Mouse (Mus musculus) hindbrain, embryonic 14.5 days (tissue): Measurements from ENCODE around the gene Pld2. TPM values are rescaled to one million over a fixed set of nuclear protein-coding genes. Genes with fewer than 3 reads are reported as not detected.

Experiments
- polyA plus RNA-seq: library from polyadenylated mRNA; unstranded; fragments of >200 nt; fragmentation: Nextera tagmentation; extraction: Ambion mirVana; gene quantifications from 2 replicates; pipeline ENCODE4 v1.2.1, GENCODE M21; 2014

The Pld2 gene
- polyA plus RNA-seq, 1 experiment from 2014 or later: 14.2 TPM

Other genes starting within 250 kb of the Pld2 start
- gene Alox12e, start 217.4 kb upstream of the Pld2 start, polyA plus RNA-seq: not detected in 2 replicates
- gene Alox15, start 188.0 kb upstream of the Pld2 start, polyA plus RNA-seq: 0.11 TPM in 1 of 2 replicates, not detected in the other
- 29.9 and 33.0 TPM in 2 replicates for gene Pelp1, start 130.0 kb upstream of the Pld2 start, polyA plus RNA-seq
- 55.9 and 61.2 TPM in 2 replicates for gene Arrb2, start 107.4 kb upstream of the Pld2 start, polyA plus RNA-seq
- gene Med11, start 88.1 kb upstream of the Pld2 start, polyA plus RNA-seq: 41.8 and 45.8 TPM in 2 replicates
- 0.50 and 0.95 TPM in 2 replicates for gene Zmynd15, start 80.6 kb upstream of the Pld2 start, polyA plus RNA-seq
- 7.8 and 10.2 TPM in 2 replicates for gene Cxcl16, start 80.1 kb upstream of the Pld2 start, polyA plus RNA-seq
- gene Tm4sf5, start 34.8 kb upstream of the Pld2 start, polyA plus RNA-seq: 2.9 and 3.0 TPM in 2 replicates
- not detected in 2 replicates for gene Vmo1, start 25.4 kb upstream of the Pld2 start, polyA plus RNA-seq
- gene Gltpd2, start 20.9 kb upstream of the Pld2 start, polyA plus RNA-seq: 0.27 and 0.28 TPM in 2 replicates
- gene Psmb6, start 14.7 kb upstream of the Pld2 start, polyA plus RNA-seq: 747 and 789 TPM in 2 replicates
- gene Gm40193, start 7.1 kb upstream of the Pld2 start, polyA plus RNA-seq: not detected in 2 replicates
- gene Mink1, start 22.8 kb downstream of the Pld2 start, polyA plus RNA-seq: 19.5 and 21.5 TPM in 2 replicates
- gene 4930544D05Rik, start 75.8 kb downstream of the Pld2 start, polyA plus RNA-seq: not detected in 2 replicates
- gene Chrne, start 79.2 kb downstream of the Pld2 start, polyA plus RNA-seq: not detected in 2 replicates
- 0.29 and 0.43 TPM in 2 replicates for gene Gp1ba, start 99.1 kb downstream of the Pld2 start, polyA plus RNA-seq
- gene Rnf167, start 107.2 kb downstream of the Pld2 start, polyA plus RNA-seq: 90.6 and 93.4 TPM in 2 replicates
- 158 TPM in 2 replicates for gene Slc25a11, start 107.4 kb downstream of the Pld2 start, polyA plus RNA-seq
- 662 and 703 TPM in 2 replicates for gene Pfn1, start 114.6 kb downstream of the Pld2 start, polyA plus RNA-seq
- gene Eno3, start 117.1 kb downstream of the Pld2 start, polyA plus RNA-seq: 6.4 and 7.8 TPM in 2 replicates
- gene Spag7, start 129.4 kb downstream of the Pld2 start, polyA plus RNA-seq: 94.8 and 115 TPM in 2 replicates
- 24.2 and 26.1 TPM in 2 replicates for gene Camta2, start 148.0 kb downstream of the Pld2 start, polyA plus RNA-seq
- 1.4 and 1.9 TPM in 2 replicates for gene Inca1, start 160.1 kb downstream of the Pld2 start, polyA plus RNA-seq
- 4.9 and 6.8 TPM in 2 replicates for gene Kif1c, start 160.5 kb downstream of the Pld2 start, polyA plus RNA-seq
- gene Zfp3, start 224.1 kb downstream of the Pld2 start, polyA plus RNA-seq: 16.9 and 18.1 TPM in 2 replicates